Mouse (Mus musculus) urinary bladder, postnatal 25 days (tissue): ENCODE results near the gene Hoxb5.

ENCODE experiments used
- DNase-seq: peaks from one replicate; pipeline ENCODE4 v3.0.0; 2022; ENCODE audit warnings: low spot score

Hoxb5 gene

GRCm38 (mm10) chr11:96272024-96272921 is 30.9 kb upstream of the Hoxb5 start:
- DNase-seq = no peak

DNA sequence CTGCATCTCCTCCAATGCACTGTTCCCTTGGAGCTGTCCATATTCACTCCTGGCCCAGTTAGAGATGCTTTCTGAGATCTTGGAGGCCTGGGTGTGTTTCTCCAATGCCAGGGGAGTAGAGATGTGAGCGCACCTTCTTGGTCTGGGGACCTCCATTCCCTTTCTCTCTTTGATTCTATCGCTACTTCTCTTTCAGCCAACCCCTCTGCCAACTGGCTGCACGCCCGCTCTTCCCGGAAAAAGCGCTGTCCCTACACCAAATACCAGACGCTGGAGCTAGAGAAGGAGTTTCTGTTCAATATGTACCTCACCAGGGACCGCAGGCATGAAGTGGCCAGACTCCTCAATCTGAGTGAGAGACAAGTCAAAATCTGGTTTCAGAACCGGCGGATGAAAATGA is 28.7 kb upstream of the Hoxb5 start:
- DNase-seq = no peak

GRCm38 (mm10) chr11:96275896-96276295 is 27.2 kb upstream of the Hoxb5 start:
- DNase-seq = no peak

GRCm38 (mm10) chr11:96277151-96278044 is 25.7 kb upstream of the Hoxb5 start:
- DNase-seq = no peak

- no peak for DNase-seq
These were observed 24.8 kb upstream of the Hoxb5 start for GRCm38 (mm10) chr11:96278324-96278723.

DNA sequence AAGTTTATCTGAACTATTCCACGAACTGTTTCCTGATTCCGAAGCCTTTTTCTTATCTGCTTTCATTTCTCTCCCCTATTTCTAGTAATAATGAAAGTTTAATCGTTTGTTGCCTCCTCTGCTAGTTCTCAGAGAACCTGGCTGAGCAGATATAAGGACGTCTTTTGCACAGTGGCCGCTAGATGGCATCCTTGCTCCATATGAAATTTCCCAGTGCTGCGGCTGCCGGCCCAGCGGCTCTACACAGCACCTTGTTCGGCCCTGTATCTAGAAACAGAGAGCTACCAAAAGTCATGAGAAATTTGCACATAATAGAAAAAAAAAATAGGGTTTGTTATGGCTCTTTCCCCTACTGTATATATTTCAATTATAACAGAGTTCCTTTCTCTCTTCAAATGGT is 24.4 kb upstream of the Hoxb5 start:
- peak; percentile 82 for DNase-seq

GRCm38 (mm10) chr11:96279421-96280233 is 23.5 kb upstream of the Hoxb5 start:
- no peak for DNase-seq

DNA sequence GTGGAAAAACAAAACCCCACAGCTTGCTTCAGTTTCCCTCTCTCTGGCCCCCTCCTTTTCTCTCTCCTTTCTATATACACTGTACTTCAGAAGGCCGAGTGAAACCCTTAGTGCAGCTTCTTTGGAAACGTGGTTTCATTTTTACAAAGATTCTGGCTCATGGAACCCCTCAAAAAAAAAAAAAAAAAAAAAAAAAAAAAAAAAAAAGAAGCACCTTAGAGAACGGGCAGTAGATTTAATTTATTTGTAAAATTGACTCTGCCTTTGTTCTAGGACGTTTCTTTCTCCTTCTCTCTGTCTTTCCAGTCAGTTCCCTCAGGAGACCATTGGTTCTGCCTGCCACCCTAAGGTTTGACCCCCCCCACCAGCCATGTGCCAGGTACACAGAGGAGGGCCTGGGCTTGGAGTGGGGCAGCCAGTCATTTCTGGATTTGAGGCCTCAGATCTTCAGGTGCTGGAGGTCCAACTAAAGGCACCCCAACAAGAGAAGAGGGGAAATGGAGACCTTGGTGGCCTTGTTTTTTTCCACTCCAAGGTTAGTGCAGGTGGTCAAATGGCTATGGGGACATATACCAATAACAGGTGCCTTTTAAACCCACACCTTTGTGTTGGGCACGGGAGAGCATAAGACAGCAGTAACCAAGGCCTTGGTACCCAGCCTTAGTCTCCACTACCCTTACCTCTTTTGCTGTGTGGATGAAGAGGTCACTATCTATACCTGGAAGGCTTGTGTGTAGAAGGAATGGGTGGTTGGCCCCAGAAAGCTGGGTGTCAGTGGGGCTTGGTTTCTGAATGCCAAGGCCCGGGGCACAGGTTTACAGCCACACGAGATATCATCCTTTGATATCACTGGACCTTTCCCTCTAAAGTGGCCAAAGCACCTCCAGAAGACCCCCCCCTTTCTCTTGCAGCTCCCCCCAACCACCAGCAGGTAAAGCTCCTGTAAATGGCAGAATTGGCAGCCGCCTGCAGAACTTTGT is 22.4 kb upstream of the Hoxb5 start:
- no peak for DNase-seq

DNA sequence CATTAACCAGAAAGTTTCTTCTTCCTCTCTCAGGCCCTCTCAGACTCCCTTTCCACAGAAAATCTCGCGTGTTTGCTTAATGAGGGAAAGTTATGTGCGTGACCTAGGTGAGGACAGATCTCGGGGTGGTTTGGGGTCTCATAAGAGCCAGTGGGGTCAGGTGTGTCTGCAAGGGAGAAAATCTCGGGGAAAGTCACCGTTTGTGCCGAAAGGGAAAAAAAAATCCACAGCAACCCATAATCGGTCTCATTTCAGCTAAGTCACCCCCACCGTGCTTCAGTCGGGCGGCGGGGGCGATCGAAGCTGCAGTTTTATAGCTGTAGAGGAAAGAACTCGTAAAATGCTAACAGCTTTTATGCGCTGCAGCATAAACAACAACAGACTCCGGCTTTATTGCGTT is 21.7 kb upstream of the Hoxb5 start:
- DNase-seq = no peak

DNA sequence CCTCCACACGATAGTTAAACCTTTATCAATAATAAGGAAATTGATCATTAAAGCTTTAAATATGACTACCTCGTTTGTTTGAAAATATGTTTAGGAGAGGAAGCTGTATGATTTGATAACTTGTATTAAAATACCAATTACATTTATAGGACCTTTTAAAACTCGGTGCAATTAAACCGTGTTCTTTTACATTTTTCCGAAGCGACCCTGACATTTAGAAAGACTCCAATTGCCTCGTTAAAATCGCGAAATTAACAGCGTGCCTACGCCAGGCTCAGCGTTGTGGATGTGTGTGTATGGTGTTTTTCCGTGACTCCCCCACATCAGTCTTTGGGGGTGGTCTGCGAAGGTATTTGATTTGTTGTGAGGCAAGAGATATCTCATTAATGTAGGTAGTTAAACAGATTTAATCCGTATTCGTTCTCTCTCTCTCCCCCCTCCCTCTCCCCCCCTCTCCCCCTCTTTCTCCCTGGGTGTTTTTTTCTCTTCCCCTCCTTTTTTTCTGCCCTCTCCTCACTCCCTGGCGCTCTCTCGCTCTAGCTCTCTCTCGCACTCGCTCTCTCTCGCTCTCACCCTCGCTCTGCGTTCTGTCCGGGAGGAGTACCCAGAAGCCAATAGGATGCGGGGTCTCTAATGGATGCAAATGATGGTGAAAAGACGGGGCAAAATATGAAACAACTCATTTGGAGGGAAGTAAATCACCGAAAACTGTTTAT is 21.1 kb upstream of the Hoxb5 start, which contains the start of gene Hoxb8:
Gene Hoxb8 (plus strand): TSS at position 51 of the 716 bp plus-strand sequence.
- no peak for DNase-seq

- no peak for DNase-seq
These were observed 20.2 kb upstream of the Hoxb5 start for GRCm38 (mm10) chr11:96282795-96283430.

DNA sequence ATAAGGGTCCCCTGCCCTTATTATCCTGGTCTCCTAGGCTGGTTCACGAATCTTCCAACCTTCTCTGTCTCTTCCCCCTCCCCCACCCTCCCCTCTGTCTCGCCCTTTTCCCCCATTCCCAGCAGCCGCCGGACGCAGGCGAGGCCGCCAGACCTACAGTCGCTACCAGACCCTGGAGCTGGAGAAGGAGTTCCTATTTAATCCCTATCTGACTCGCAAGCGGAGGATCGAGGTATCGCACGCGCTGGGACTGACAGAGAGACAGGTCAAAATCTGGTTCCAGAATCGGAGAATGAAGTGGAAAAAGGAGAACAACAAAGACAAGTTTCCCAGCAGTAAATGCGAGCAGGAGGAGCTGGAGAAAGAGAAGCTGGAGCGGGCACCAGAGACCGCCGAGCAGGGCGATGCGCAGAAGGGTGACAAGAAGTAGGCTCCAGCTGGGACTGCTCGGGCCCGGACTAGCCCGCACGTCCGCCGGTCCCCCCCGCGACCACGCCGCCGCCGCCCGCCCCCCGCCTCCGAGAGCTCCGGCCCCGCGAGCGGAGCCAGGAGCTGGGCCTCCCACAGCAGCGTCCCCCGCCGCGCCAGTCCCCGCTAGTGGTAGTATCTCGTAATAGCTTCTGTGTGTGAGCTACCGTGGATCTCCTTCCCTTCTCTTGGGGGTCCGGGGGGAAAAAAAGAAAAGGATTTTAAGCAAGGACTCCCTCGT is 18.9 kb upstream of the Hoxb5 start:
- DNase-seq = no peak

GRCm38 (mm10) chr11:96284774-96285734 is 18.1 kb upstream of the Hoxb5 start:
- no peak for DNase-seq

GRCm38 (mm10) chr11:96285771-96286738 is 17.1 kb upstream of the Hoxb5 start, which contains the start of gene Hoxb7:
TSS of gene Hoxb7 (plus strand) at chr11:96286623.
- DNase-seq = no peak

DNA sequence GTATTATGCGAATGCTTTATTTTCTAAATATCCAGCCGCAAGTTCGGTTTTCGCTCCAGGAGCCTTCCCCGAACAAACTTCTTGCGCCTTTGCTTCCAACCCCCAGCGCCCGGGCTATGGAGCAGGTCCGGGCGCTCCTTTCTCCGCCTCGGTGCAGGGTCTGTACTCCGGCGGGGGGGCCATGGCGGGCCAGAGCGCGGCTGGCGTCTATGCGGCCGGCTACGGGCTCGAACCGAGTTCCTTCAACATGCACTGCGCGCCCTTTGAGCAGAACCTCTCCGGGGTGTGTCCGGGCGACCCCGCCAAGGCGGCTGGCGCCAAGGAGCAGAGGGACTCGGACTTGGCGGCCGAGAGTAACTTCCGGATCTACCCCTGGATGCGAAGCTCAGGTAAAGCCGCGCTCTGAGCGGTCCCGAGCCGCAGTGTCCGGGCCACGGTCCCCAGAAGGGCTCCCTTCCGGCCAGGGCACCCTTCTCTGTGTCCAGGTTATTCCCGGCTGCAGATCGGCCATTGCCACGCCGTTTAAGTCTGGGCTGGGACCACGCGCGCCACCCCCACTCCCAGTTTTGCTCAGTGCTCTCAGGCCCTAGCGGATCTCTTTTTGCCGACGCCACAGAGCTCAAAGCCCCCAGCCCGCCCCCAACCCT is 16.3 kb upstream of the Hoxb5 start:
- no peak for DNase-seq

DNA sequence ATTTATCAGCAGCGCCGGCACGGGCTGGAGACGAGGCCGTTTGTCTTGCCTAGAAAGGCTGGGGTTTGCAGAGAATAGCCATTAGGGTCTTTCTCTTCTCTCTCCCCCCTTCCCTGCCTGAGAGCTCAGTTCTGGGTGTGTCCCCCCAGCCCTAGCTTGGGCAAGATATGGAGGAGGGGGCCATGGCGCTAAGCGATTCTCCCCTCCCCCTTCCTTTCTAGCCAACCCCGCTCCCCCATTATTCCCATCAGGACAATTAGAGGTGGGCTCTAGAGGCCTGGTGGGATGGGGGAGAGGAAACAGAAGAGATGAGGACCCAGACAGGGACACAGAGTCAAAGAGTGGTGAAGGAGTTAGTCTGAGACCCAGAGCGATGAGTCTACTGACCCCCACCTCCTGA is 15.7 kb upstream of the Hoxb5 start:
- no peak for DNase-seq
